Comparison of ENCODE assay signal across 17 mouse cellular contexts in genomic region chr8:91355956-91356699, GRCm38 (mm10). TPM values are rescaled to one million over a fixed set of nuclear protein-coding genes. Genes with fewer than 3 reads are reported as not detected.
DNase-seq lines count a peak whose midpoint lies in the region; ATAC-seq and TF ChIP-seq lines count a peak whose summit lies in the region.
"Had no signal": no experiment of that assay in that cellular context is flagged by ENCODE, and none has a peak within 500 bp of the region (broad histone marks: within the 10 kb centered on the region; RNA-seq: fewer than 3 reads in every experiment).

No protein-coding gene starts in this region.

- ATAC-seq in forebrain, embryonic 13.5 days: peak; percentile 70
- ATAC-seq in forebrain, embryonic 11.5 days (replicated peaks; ENCODE audit: low FRiP score): no peak
- ATAC-seq in forebrain, embryonic 16.5 days: peak; percentile 83
- ATAC-seq in hindbrain, postnatal 0 days: peak; percentile 79; the same call in 1 of the 2 replicates
- ATAC-seq in neural tube, embryonic 12.5 days (ENCODE audit: low FRiP score, low read depth): peak; percentile 58

- TF ChIP-seq CTCF in hindbrain, postnatal 0 days (IDR thresholded peaks at IDR 0.05; ENCODE audit: low read depth): no peak

- H3K27me3 ChIP-seq in forebrain, embryonic 13.5 days: peaks cover 21% of the 10 kb centered on the region
- no peaks in the 10 kb centered on the region for H3K27me3 ChIP-seq in forebrain, embryonic 11.5 days (ENCODE audit: control insufficient read depth, insufficient read depth, low read length)
- no peaks in the 10 kb centered on the region for H3K27me3 ChIP-seq in forebrain, embryonic 16.5 days (replicated peaks; ENCODE audit: control insufficient read depth, insufficient read depth, low read length)
- no peaks in the 10 kb centered on the region for H3K27me3 ChIP-seq in hindbrain, postnatal 0 days (ENCODE audit: insufficient read depth, low read length)
- peaks cover 14% of the 10 kb centered on the region for H3K27me3 ChIP-seq in neural tube, embryonic 12.5 days (replicated peaks)
- H3K27me3 ChIP-seq: embryonic facial prominence, embryonic 13.5 days; heart, embryonic 13.5 days; limb, embryonic 12.5 days; megakaryocyte, embryonic 14.5 days had no signal

- 70% methylated on average over 11 of the region's 11 CpGs for WGBS in forebrain, embryonic 13.5 days
- 82% methylated on average over 11 of the region's 11 CpGs for WGBS in forebrain, embryonic 11.5 days
- WGBS in forebrain, embryonic 16.5 days: 51% methylated on average over 11 of the region's 11 CpGs
- WGBS in hindbrain, postnatal 0 days: 47% methylated on average over 11 of the region's 11 CpGs
- 54% methylated on average over 11 of the region's 11 CpGs for WGBS in neural tube, embryonic 12.5 days

- H3K4me1 ChIP-seq in forebrain, embryonic 13.5 days: peaks cover 24% of the 10 kb centered on the region
- no peaks in the 10 kb centered on the region for H3K4me1 ChIP-seq in forebrain, embryonic 11.5 days (replicated peaks; ENCODE audit: control insufficient read depth, insufficient read depth, low read length)
- peaks cover 22% of the 10 kb centered on the region for H3K4me1 ChIP-seq in forebrain, embryonic 16.5 days (replicated peaks; ENCODE audit: control insufficient read depth, insufficient read depth, low read length)
- peaks cover 10% of the 10 kb centered on the region; the same call in 1 of the 2 replicates for H3K4me1 ChIP-seq in hindbrain, postnatal 0 days (ENCODE audit: insufficient read depth, low read length)
- peaks cover 21% of the 10 kb centered on the region for H3K4me1 ChIP-seq in neural tube, embryonic 12.5 days

- H3K9ac ChIP-seq in forebrain, embryonic 13.5 days: no peak overlapping the region
- no peak overlapping the region for H3K9ac ChIP-seq in forebrain, embryonic 11.5 days (ENCODE audit: low read length)
- H3K9ac ChIP-seq in forebrain, embryonic 16.5 days (replicated peaks; ENCODE audit: low read depth, low read length): no peak overlapping the region
- no peak overlapping the region for H3K9ac ChIP-seq in hindbrain, postnatal 0 days (replicated peaks; ENCODE audit: low read length)
- no peak overlapping the region for H3K9ac ChIP-seq in neural tube, embryonic 12.5 days
- H3K9ac ChIP-seq: embryonic facial prominence, embryonic 13.5 days; heart, embryonic 13.5 days; limb, embryonic 12.5 days; liver, embryonic 14.5 days had no signal

- H3K9me3 ChIP-seq in forebrain, embryonic 13.5 days (replicated peaks): no peaks in the 10 kb centered on the region
- no peaks in the 10 kb centered on the region for H3K9me3 ChIP-seq in forebrain, embryonic 11.5 days (ENCODE audit: control insufficient read depth, low read length)
- no peaks in the 10 kb centered on the region for H3K9me3 ChIP-seq in forebrain, embryonic 16.5 days (ENCODE audit: control insufficient read depth, low read length)
- no peaks in the 10 kb centered on the region for H3K9me3 ChIP-seq in hindbrain, postnatal 0 days (ENCODE audit: low read length)
- H3K9me3 ChIP-seq in neural tube, embryonic 12.5 days: no peaks in the 10 kb centered on the region
- H3K9me3 ChIP-seq: embryonic facial prominence, embryonic 13.5 days; heart, embryonic 13.5 days; limb, embryonic 12.5 days; megakaryocyte, embryonic 14.5 days had no signal

- H3K4me3 ChIP-seq in forebrain, embryonic 13.5 days: no peak overlapping the region
- no peak overlapping the region for H3K4me3 ChIP-seq in forebrain, embryonic 11.5 days (ENCODE audit: low read depth, low read length)
- no peak overlapping the region for H3K4me3 ChIP-seq in forebrain, embryonic 16.5 days (replicated peaks; ENCODE audit: low read length)
- no peak overlapping the region for H3K4me3 ChIP-seq in hindbrain, postnatal 0 days (ENCODE audit: low read length)
- H3K4me3 ChIP-seq in neural tube, embryonic 12.5 days: no peak overlapping the region
- H3K4me3 ChIP-seq: embryonic facial prominence, embryonic 13.5 days; heart, embryonic 13.5 days; limb, embryonic 12.5 days; megakaryocyte, embryonic 14.5 days had no signal

- DNase-seq in forebrain, embryonic 11.5 days (ENCODE audit: low spot score): no peak
- peak; percentile 45 for DNase-seq in hindbrain, postnatal 0 days (ENCODE audit: low spot score)
- no peak for DNase-seq in Muller cell, postnatal 12 days (ENCODE audit: inconsistent ontology term)
- DNase-seq in urinary bladder, postnatal 25 days (ENCODE audit: low spot score): no peak
- DNase-seq in urinary bladder, adult 2 months (ENCODE audit: low spot score): no peak
- DNase-seq: cerebellum, adult 18-20 months; gastrocnemius, postnatal 25 days; kidney, adult 9 months; spleen, adult 18-20 months had no signal

- H3K27ac ChIP-seq in forebrain, embryonic 13.5 days: peak overlapping the region; percentile 66; the same call in 1 of the 2 replicates
- H3K27ac ChIP-seq in forebrain, embryonic 11.5 days (ENCODE audit: low read depth, low read length): no peak overlapping the region
- H3K27ac ChIP-seq in forebrain, embryonic 16.5 days (ENCODE audit: low read length): no peak overlapping the region
- H3K27ac ChIP-seq in hindbrain, postnatal 0 days: peak overlapping the region; percentile 28; the same call in 1 of the 2 replicates
- H3K27ac ChIP-seq in neural tube, embryonic 12.5 days: no peak overlapping the region
- H3K27ac ChIP-seq: embryonic facial prominence, embryonic 13.5 days; heart, embryonic 13.5 days; limb, embryonic 12.5 days; liver, embryonic 14.5 days had no signal

- peak overlapping the region; percentile 17 for H3K4me2 ChIP-seq in forebrain, embryonic 13.5 days
- H3K4me2 ChIP-seq in forebrain, embryonic 11.5 days (ENCODE audit: low read depth, low read length, severe bottlenecking): no peak overlapping the region
- peak overlapping the region; percentile 34 for H3K4me2 ChIP-seq in forebrain, embryonic 16.5 days (ENCODE audit: low read length)
- peak overlapping the region; percentile 28; the same call in 1 of the 2 replicates for H3K4me2 ChIP-seq in hindbrain, postnatal 0 days (ENCODE audit: low read depth, low read length)
- H3K4me2 ChIP-seq in neural tube, embryonic 12.5 days (replicated peaks): peak overlapping the region; percentile 14; the same call in 1 of the 2 replicates
- H3K4me2 ChIP-seq: embryonic facial prominence, embryonic 13.5 days; heart, embryonic 13.5 days; limb, embryonic 12.5 days had no signal

- no peaks in the 10 kb centered on the region for H3K36me3 ChIP-seq in forebrain, embryonic 13.5 days (ENCODE audit: poor library complexity, severe bottlenecking)
- no peaks in the 10 kb centered on the region for H3K36me3 ChIP-seq in forebrain, embryonic 11.5 days (ENCODE audit: control insufficient read depth, insufficient read depth, low read length)
- no peaks in the 10 kb centered on the region for H3K36me3 ChIP-seq in forebrain, embryonic 16.5 days (ENCODE audit: control insufficient read depth, insufficient read depth)
- H3K36me3 ChIP-seq in hindbrain, postnatal 0 days (ENCODE audit: insufficient read depth, low read length): no peaks in the 10 kb centered on the region
- H3K36me3 ChIP-seq in neural tube, embryonic 12.5 days: no peaks in the 10 kb centered on the region
- H3K36me3 ChIP-seq: embryonic facial prominence, embryonic 13.5 days; heart, embryonic 13.5 days; limb, embryonic 12.5 days had no signal

RNA-seq across cellular contexts. Expression of gene Fto, which starts 42.8 kb away (rescaled TPM):
- 90.1 and 104 TPM in 2 replicates for polyA plus RNA-seq in forebrain, embryonic 13.5 days (2015; fragmentation: Nextera tagmentation; extraction: Ambion mirVana)
- 109 and 111 TPM in 2 replicates for polyA plus RNA-seq in forebrain, embryonic 11.5 days (2014; fragmentation: Nextera tagmentation; extraction: Ambion mirVana)
- polyA plus RNA-seq in forebrain, embryonic 16.5 days (2015; fragmentation: Nextera tagmentation; extraction: Ambion mirVana): 123 and 132 TPM in 2 replicates
- 80.7 and 83.2 TPM in 2 replicates for total RNA-seq in hindbrain, postnatal 0 days (2014; rRNA removed)
- 106 and 122 TPM in 2 replicates for polyA plus RNA-seq in hindbrain, postnatal 0 days (2015; fragmentation: Nextera tagmentation; extraction: Ambion mirVana)
- 102 and 109 TPM in 2 replicates for polyA plus RNA-seq in neural tube, embryonic 12.5 days (2016; fragmentation: Nextera tagmentation; extraction: Ambion mirVana)
- polyA plus RNA-seq in urinary bladder, adult 2 months (2012; rRNA removed): 56.0 and 63.4 TPM in 2 replicates

RNA-seq across cellular contexts. Expression of gene Rpgrip1l, which starts 43.1 kb away (rescaled TPM):
- 11.4 and 15.7 TPM in 2 replicates for polyA plus RNA-seq in forebrain, embryonic 13.5 days (2015; fragmentation: Nextera tagmentation; extraction: Ambion mirVana)
- 10.4 and 13.7 TPM in 2 replicates for polyA plus RNA-seq in forebrain, embryonic 11.5 days (2014; fragmentation: Nextera tagmentation; extraction: Ambion mirVana)
- polyA plus RNA-seq in forebrain, embryonic 16.5 days (2015; fragmentation: Nextera tagmentation; extraction: Ambion mirVana): 13.5 and 13.7 TPM in 2 replicates
- 5.5 and 6.8 TPM in 2 replicates for total RNA-seq in hindbrain, postnatal 0 days (2014; rRNA removed)
- polyA plus RNA-seq in hindbrain, postnatal 0 days (2015; fragmentation: Nextera tagmentation; extraction: Ambion mirVana): 12.1 and 12.7 TPM in 2 replicates
- polyA plus RNA-seq in neural tube, embryonic 12.5 days (2016; fragmentation: Nextera tagmentation; extraction: Ambion mirVana): 14.1 and 16.2 TPM in 2 replicates
- 4.2 and 5.3 TPM in 2 replicates for polyA plus RNA-seq in urinary bladder, adult 2 months (2012; rRNA removed)

Comparison
In these comparisons a context has a peak if more than half of its experiments do, and no peak if none do; other contexts are left out.
1. H3K27ac ChIP-seq: peak in forebrain, embryonic 13.5 days (single experiment) and hindbrain, postnatal 0 days (single experiment); none in forebrain, embryonic 11.5 days (single experiment), forebrain, embryonic 16.5 days (single experiment) and neural tube, embryonic 12.5 days (single experiment).